Mouse (Mus musculus) adrenal gland (tissue): Measurements from ENCODE around the gene Siah1a.

Source experiments
- intact Hi-C: fragments of 180-260 bp; cut with DNase I; formaldehyde crosslinking; loops from one replicate; pipeline ENCODE4 v1.15.1; 2025

The Siah1a gene

GRCm38 (mm10) chr8:86745935-86746441 is 254 bp upstream of the Siah1a start:
- intact Hi-C loops: no loop called here

- intact Hi-C loops: no loop called here
These were observed 1.2 kb downstream of the Siah1a start for GRCm38 (mm10) chr8:86744313-86745220.

- intact Hi-C loops: no loop called here
These were observed 3.0 kb downstream of the Siah1a start for GRCm38 (mm10) chr8:86742605-86743345.

- intact Hi-C loops: no loop called here
These were observed 4.1 kb downstream of the Siah1a start for GRCm38 (mm10) chr8:86741627-86742026.

GRCm38 (mm10) chr8:86740899-86741298 is 4.8 kb downstream of the Siah1a start:
- intact Hi-C loops: no loop called here

GRCm38 (mm10) chr8:86735446-86736111 is 10.2 kb downstream of the Siah1a start:
- intact Hi-C loops: no loop called here

- intact Hi-C loops: no loop called here
These were observed 10.8 kb downstream of the Siah1a start for GRCm38 (mm10) chr8:86734954-86735353.

GRCm38 (mm10) chr8:86734171-86734570 is 11.6 kb downstream of the Siah1a start:
- intact Hi-C loops: no loop called here

GRCm38 (mm10) chr8:86730860-86731259 is 14.9 kb downstream of the Siah1a start:
- intact Hi-C loops: no loop called here

GRCm38 (mm10) chr8:86730303-86730702 is 15.4 kb downstream of the Siah1a start:
- intact Hi-C loops: no loop called here

GRCm38 (mm10) chr8:86728224-86728950 is 17.3 kb downstream of the Siah1a start:
- intact Hi-C loops: no loop called here

GRCm38 (mm10) chr8:86726959-86727358 is 18.8 kb downstream of the Siah1a start:
- intact Hi-C loops: no loop called here

- intact Hi-C loops: no loop called here
These were observed 24.2 kb downstream of the Siah1a start for GRCm38 (mm10) chr8:86721490-86721889.

GRCm38 (mm10) chr8:86720756-86721459 is 24.8 kb downstream of the Siah1a start:
- intact Hi-C loops: no loop called here

- intact Hi-C loops: no loop called here
These were observed 26.4 kb downstream of the Siah1a start for GRCm38 (mm10) chr8:86719368-86719767.

GRCm38 (mm10) chr8:86718332-86718994 is 27.3 kb downstream of the Siah1a start:
- intact Hi-C loops: no loop called here

- intact Hi-C loops: no loop called here
These were observed 32.1 kb downstream of the Siah1a start for GRCm38 (mm10) chr8:86713407-86714188.

GRCm38 (mm10) chr8:86712594-86712993 is 33.1 kb downstream of the Siah1a start:
- intact Hi-C loops: no loop called here

- intact Hi-C loops: no loop called here
These were observed 37.9 kb downstream of the Siah1a start for GRCm38 (mm10) chr8:86707873-86708272.
